Mouse (Mus musculus): ENCODE results near the gene Mast2.

GRCm38 (mm10) chr4:116300878-116301355 lies 163.1 kb downstream of the Mast2 start:
- TF ChIP-seq POLR2A (IDR thresholded peaks at IDR 0.05; ENCODE audit: low read depth, low read length) = no peak
- no peak for TF ChIP-seq CTCF (conservative IDR thresholded peaks at IDR 0.05; ENCODE audit: insufficient read depth, insufficient read length, low read depth, low read length)
